Mouse (Mus musculus): ENCODE results near the gene Tmem102.

DNA sequence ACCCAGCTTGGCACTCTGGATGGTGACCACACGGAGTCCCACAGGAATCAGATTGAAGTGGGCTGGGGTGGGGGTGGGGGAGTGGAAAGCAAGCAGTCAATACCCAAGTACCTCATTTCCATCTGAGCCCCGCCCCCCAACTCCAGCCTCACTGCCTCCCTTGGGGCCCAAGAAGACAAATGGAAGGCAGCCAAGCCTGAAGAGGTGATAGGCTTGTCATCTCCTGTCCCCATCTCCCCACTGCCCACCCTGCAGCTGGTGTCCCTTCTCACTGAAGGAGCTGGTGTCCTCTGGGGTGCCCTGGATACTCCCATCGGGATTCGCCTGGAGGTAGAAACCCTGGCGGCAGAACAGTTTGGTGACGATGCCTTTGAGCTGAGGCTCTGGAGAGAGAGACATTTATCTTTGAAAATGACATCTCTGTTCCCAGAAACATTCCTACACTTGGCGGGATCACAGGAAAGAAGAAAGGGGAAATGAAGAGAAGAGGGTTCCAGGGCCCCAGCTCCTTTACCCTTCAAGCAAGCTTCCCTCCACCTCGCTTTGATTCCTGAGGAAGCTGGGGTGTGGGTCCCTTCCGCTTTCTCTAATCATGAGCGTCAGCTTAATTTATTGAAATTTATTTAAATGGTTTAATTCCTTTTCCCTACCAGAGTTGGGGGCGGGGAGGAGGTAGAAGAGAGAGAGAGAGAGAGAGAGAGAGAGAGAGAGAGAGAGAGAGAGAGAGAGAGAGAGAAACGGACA is 5.9 kb downstream of the Tmem102 start:
- TF ChIP-seq CTCF (IDR thresholded peaks at IDR 0.05) (no peak), EP300 (IDR thresholded peaks at IDR 0.05) (no peak)
